In the genomic region with DNA sequence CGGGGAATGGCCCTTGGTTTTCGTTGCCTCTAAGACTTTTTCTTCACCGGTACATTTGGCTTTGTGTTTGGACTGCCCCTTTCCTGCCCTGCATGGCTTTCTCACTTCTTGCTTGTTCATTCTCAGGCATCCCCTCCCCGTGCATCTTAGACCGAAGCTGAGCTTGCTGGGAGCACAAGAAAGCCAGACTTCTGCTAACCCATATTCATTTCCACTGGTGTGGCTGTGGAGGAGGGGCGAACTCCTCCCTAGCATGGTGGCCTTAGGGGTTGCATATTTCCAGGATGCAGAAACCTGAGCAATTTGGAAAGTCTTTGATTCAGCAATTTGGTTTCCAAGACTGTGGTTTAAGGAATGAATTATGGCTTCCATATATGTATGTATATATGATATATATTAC, we compare ENCODE assay signal across 18 mouse cellular contexts. TPM values are rescaled to one million over a fixed set of nuclear protein-coding genes. Genes with fewer than 3 reads are reported as not detected.
DNase-seq lines count a peak whose midpoint lies in the region; ATAC-seq and TF ChIP-seq lines count a peak whose summit lies in the region.
"Had no signal": no experiment of that assay in that cellular context is flagged by ENCODE, and none has a peak within 500 bp of the region (broad histone marks: within the 10 kb centered on the region; RNA-seq: fewer than 3 reads in every experiment).

No protein-coding gene starts in this region.

- DNase-seq in gastrocnemius, adult 2 months: no peak
- no peak for DNase-seq in gastrocnemius, adult 8-10 months (ENCODE audit: low spot score in 2 of 2)
- DNase-seq in stomach, postnatal 0 days (ENCODE audit: low spot score): no peak
- DNase-seq in cerebellum, adult 9-11 months: no peak
- DNase-seq: cerebellum, adult 18-20 months; gastrocnemius, postnatal 25 days; kidney, adult 2 months; kidney, postnatal 14 days; lung, adult 18-20 months; lung, postnatal 36 days; retina, postnatal 1 day; thymus, postnatal 14 days had no signal

- no peaks in the 10 kb centered on the region for H3K36me3 ChIP-seq in stomach, embryonic 16.5 days (ENCODE audit: control insufficient read depth, insufficient read depth, low read length)
- H3K36me3 ChIP-seq in stomach, postnatal 0 days (ENCODE audit: control insufficient read depth, insufficient read depth, low read length): no peaks in the 10 kb centered on the region
- H3K36me3 ChIP-seq in limb, embryonic 12.5 days: peaks cover 4% of the 10 kb centered on the region; the same call in 1 of the 2 replicates
- H3K36me3 ChIP-seq: G1E; heart, embryonic 15.5 days had no signal

- H3K4me3 ChIP-seq in gastrocnemius, adult 2 months: no peak overlapping the region
- no peak overlapping the region for H3K4me3 ChIP-seq in stomach, embryonic 16.5 days (replicated peaks; ENCODE audit: low read length)
- no peak overlapping the region for H3K4me3 ChIP-seq in stomach, postnatal 0 days (ENCODE audit: low read depth, low read length)
- no peak overlapping the region for H3K4me3 ChIP-seq in limb, embryonic 12.5 days (replicated peaks)
- H3K4me3 ChIP-seq: heart, embryonic 15.5 days had no signal

- TF ChIP-seq EP300 in stomach, postnatal 0 days (optimal IDR thresholded peaks at IDR 0.05): no peak

- peaks cover 33% of the 10 kb centered on the region for H3K4me1 ChIP-seq in stomach, embryonic 16.5 days (ENCODE audit: control insufficient read depth, insufficient read depth, low read length)
- no peaks in the 10 kb centered on the region for H3K4me1 ChIP-seq in stomach, postnatal 0 days (replicated peaks; ENCODE audit: control insufficient read depth, insufficient read depth)
- peaks cover 63% of the 10 kb centered on the region for H3K4me1 ChIP-seq in limb, embryonic 12.5 days (replicated peaks)

- no peaks in the 10 kb centered on the region for H3K27me3 ChIP-seq in stomach, embryonic 16.5 days (ENCODE audit: control insufficient read depth, insufficient read depth, low read length)
- no peaks in the 10 kb centered on the region for H3K27me3 ChIP-seq in stomach, postnatal 0 days (ENCODE audit: control insufficient read depth, insufficient read depth, low read length)
- H3K27me3 ChIP-seq in limb, embryonic 12.5 days: no peaks in the 10 kb centered on the region

- 60% methylated on average over 6 of the region's 6 CpGs for WGBS in stomach, embryonic 16.5 days
- WGBS in stomach, postnatal 0 days: 64% methylated on average over 6 of the region's 6 CpGs
- 48% methylated on average over 6 of the region's 6 CpGs for WGBS in limb, embryonic 12.5 days

- no peak overlapping the region for H3K4me2 ChIP-seq in stomach, embryonic 16.5 days (ENCODE audit: low read depth, low read length)
- no peak overlapping the region for H3K4me2 ChIP-seq in stomach, postnatal 0 days (replicated peaks; ENCODE audit: low read depth)
- peak overlapping the region; percentile 3; the same call in 1 of the 2 replicates for H3K4me2 ChIP-seq in limb, embryonic 12.5 days
- H3K4me2 ChIP-seq: heart, embryonic 15.5 days had no signal

- TF ChIP-seq CTCF in gastrocnemius, adult 2 months (IDR thresholded peaks at IDR 0.05): no peak
- TF ChIP-seq CTCF in stomach, postnatal 0 days (IDR thresholded peaks at IDR 0.05; ENCODE audit: low read depth): no peak

- H3K9me3 ChIP-seq in stomach, embryonic 16.5 days (replicated peaks; ENCODE audit: control insufficient read depth, low read length): no peaks in the 10 kb centered on the region
- no peaks in the 10 kb centered on the region for H3K9me3 ChIP-seq in stomach, postnatal 0 days (ENCODE audit: control insufficient read depth, low read length)
- H3K9me3 ChIP-seq in limb, embryonic 12.5 days: no peaks in the 10 kb centered on the region
- H3K9me3 ChIP-seq: G1E; heart, embryonic 15.5 days had no signal

- intact Hi-C loops in gastrocnemius, adult 2 months (cut with DNase I): no loop called here

- no peak for ATAC-seq in stomach, embryonic 16.5 days (ENCODE audit: insufficient read depth, low FRiP score)
- no peak for ATAC-seq in stomach, postnatal 0 days (ENCODE audit: low FRiP score, low TSS enrichment)
- ATAC-seq in limb, embryonic 12.5 days (ENCODE audit: insufficient number of reproducible peaks, insufficient read depth, low FRiP score, low TSS enrichment, low read depth): no peak
- ATAC-seq in cerebellum, adult (ENCODE audit: insufficient number of reproducible peaks, low FRiP score, low TSS enrichment): no peak
- ATAC-seq: CD4-positive, CD25-positive, alpha-beta regulatory T cell, adult 4 months had no signal

- no peak overlapping the region for H3K9ac ChIP-seq in stomach, embryonic 16.5 days (ENCODE audit: low read length)
- no peak overlapping the region for H3K9ac ChIP-seq in stomach, postnatal 0 days (ENCODE audit: low read length)
- no peak overlapping the region for H3K9ac ChIP-seq in limb, embryonic 12.5 days (replicated peaks)
- H3K9ac ChIP-seq: heart, embryonic 15.5 days had no signal

- peak overlapping the region; percentile 32 for H3K27ac ChIP-seq in gastrocnemius, adult 2 months
- H3K27ac ChIP-seq in stomach, embryonic 16.5 days (ENCODE audit: low read length): 0 out of 2 replicates have a peak overlapping the region, but pooled peaks have one; percentile 6
- no peak overlapping the region for H3K27ac ChIP-seq in stomach, postnatal 0 days (replicated peaks)
- H3K27ac ChIP-seq in limb, embryonic 12.5 days: peak overlapping the region; percentile 78
- H3K27ac ChIP-seq: heart, embryonic 15.5 days had no signal

RNA-seq across cellular contexts. Expression of gene St6gal1, which starts 29.1 kb away (rescaled TPM):
- total RNA-seq in gastrocnemius, adult 2 months (2021): 1 to 10 TPM; 2.6 to 3.5 TPM
- total RNA-seq in gastrocnemius, adult 8-10 months (2022): 1 to 10 TPM; 1.6 to 4.1 (median 3.4) TPM
- 16.6 and 17.6 TPM in 2 replicates for polyA plus RNA-seq in stomach, embryonic 16.5 days (2015; fragmentation: Nextera tagmentation; extraction: Ambion mirVana)
- 7.7 and 7.9 TPM in 2 replicates for polyA plus RNA-seq in stomach, postnatal 0 days (2015; fragmentation: Nextera tagmentation; extraction: Ambion mirVana)
- polyA plus RNA-seq in limb, embryonic 12.5 days (2016; fragmentation: Nextera tagmentation; extraction: Ambion mirVana): 21.5 and 24.1 TPM in 2 replicates
